Mouse (Mus musculus): ENCODE measurements around the gene Spata32. TPM values are rescaled to one million over a fixed set of nuclear protein-coding genes. Genes with fewer than 3 reads are reported as not detected.

Gene Spata32
- polyA plus RNA-seq, 1 experiment from 2014 or later: not detected

DNA sequence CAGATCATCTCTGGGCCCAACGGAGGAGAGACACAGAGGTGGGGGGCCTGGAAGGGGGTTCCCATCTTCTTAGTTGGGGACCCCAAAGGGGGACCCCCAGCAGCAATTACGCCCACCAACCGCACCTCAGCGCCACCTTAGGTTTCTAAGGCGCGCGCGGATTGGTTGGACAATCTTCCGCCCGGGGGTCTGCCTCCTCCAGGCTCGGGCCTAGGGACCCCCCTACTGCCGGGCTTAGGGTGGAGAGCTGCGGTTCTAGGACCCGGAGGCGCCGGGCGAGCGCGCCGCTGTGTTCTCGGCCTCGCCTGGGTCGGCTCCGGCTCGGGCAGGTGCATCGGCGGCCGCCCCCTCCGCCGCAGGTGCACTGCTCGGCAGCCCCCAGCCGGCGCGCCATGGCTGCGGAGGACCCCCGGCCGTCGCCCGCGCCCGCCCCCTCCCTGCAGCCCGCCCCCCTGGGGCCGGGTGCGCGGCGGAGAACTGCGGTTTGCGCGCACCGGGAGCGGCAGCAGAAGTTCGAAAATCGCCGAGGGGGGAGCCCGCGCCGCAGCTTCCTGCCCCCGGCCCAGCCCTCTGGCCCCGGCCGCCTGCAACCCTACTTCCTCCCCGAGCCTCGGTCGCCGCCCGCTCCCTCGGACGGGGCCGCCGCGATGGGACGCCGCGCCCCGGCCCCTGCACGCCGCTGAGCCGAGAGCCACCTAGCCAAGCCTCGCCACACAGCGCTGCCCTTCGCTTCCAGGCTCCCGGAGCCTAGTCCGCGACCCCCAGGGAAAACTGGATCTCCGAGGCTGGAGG lies 47.5 kb downstream of the Spata32 start, which contains the start of gene Fmnl1:
Gene Fmnl1, plus strand, starts transcription at position 614 of the 792 bp plus-strand sequence.
- no peaks in the 10 kb centered on the region for H3K36me3 ChIP-seq (ENCODE audit: insufficient read depth)
- peak within 1 kb of the TSS; percentile 55 for H3K4me3 ChIP-seq (ENCODE audit: low read depth, low read length)
- H3K4me2 ChIP-seq: peak within 1 kb of the TSS; percentile 94
- no peak within 1 kb of the TSS for H3K27ac ChIP-seq (ENCODE audit: low read depth)
- DNase-seq (peak; percentile 23), ATAC-seq (ENCODE audit: insufficient read depth) (peak; percentile 45)
- H3K4me1 ChIP-seq (ENCODE audit: insufficient read depth): no peaks in the 10 kb centered on the region
- H3K9ac ChIP-seq: peak within 1 kb of the TSS; percentile 54
- H3K27me3 ChIP-seq (ENCODE audit: insufficient read depth, low read length): peaks cover 44% of the 10 kb centered on the region
- TF ChIP-seq CTCF (IDR thresholded peaks at IDR 0.05; ENCODE audit: low read depth): no peak
- under 1% methylated on average over 70 of the region's 84 CpGs for WGBS
- H3K9me3 ChIP-seq (ENCODE audit: low read depth, low read length): no peaks in the 10 kb centered on the region

GRCm38 (mm10) chr11:103170111-103170493 lies 48.1 kb downstream of the Spata32 start:
- Histone ChIP-seq H3K27ac (ENCODE audit: low read depth) (no peak overlapping the region), H3K9me3 (ENCODE audit: low read depth, low read length) (no peaks in the 10 kb centered on the region), H3K27me3 (ENCODE audit: insufficient read depth, low read length) (peaks cover 44% of the 10 kb centered on the region), H3K36me3 (ENCODE audit: insufficient read depth) (no peaks in the 10 kb centered on the region), H3K4me1 (ENCODE audit: insufficient read depth) (no peaks in the 10 kb centered on the region), H3K4me2 (peak overlapping the region; percentile 94), H3K9ac (no peak overlapping the region), H3K4me3 (ENCODE audit: low read depth, low read length) (peak overlapping the region; percentile 55; the same call in 1 of the 2 replicates)
- no peak for DNase-seq
- WGBS: 39% methylated on average over 3 of the region's 3 CpGs
- TF ChIP-seq CTCF (IDR thresholded peaks at IDR 0.05; ENCODE audit: low read depth): no peak
- no peak for ATAC-seq (ENCODE audit: insufficient read depth)

GRCm38 (mm10) chr11:103169664-103170063 lies 48.6 kb downstream of the Spata32 start:
- H3K27me3 ChIP-seq (ENCODE audit: insufficient read depth, low read length): peaks cover 44% of the 10 kb centered on the region

GRCm38 (mm10) chr11:103168690-103169390 lies 49.4 kb downstream of the Spata32 start:
- H3K27ac ChIP-seq (ENCODE audit: low read depth): no peak overlapping the region
- peaks cover 44% of the 10 kb centered on the region for H3K27me3 ChIP-seq (ENCODE audit: insufficient read depth, low read length)
- peak; percentile 80 for DNase-seq
- H3K4me1 ChIP-seq (ENCODE audit: insufficient read depth): no peaks in the 10 kb centered on the region
- H3K9ac ChIP-seq: no peak overlapping the region
- ATAC-seq (ENCODE audit: insufficient read depth): no peak
- no peak overlapping the region for H3K4me2 ChIP-seq
- no peaks in the 10 kb centered on the region for H3K9me3 ChIP-seq (ENCODE audit: low read depth, low read length)
- no peaks in the 10 kb centered on the region for H3K36me3 ChIP-seq (ENCODE audit: insufficient read depth)
- no peak overlapping the region for H3K4me3 ChIP-seq (ENCODE audit: low read depth, low read length)
- WGBS: 23% methylated on average over 9 of the region's 9 CpGs
- TF ChIP-seq CTCF (IDR thresholded peaks at IDR 0.05; ENCODE audit: low read depth): peak; percentile 97

More at GRCm38 (mm10) chr11:103169664-103170063, 48.6 kb downstream of the Spata32 start:
- no peak for TF ChIP-seq CTCF (IDR thresholded peaks at IDR 0.05; ENCODE audit: low read depth)
- H3K9ac ChIP-seq: no peak overlapping the region
- H3K27ac ChIP-seq (ENCODE audit: low read depth): no peak overlapping the region
- DNase-seq (no peak), ATAC-seq (ENCODE audit: insufficient read depth) (no peak)
- no peak overlapping the region for H3K4me3 ChIP-seq (ENCODE audit: low read depth, low read length)
- H3K4me2 ChIP-seq: no peak overlapping the region
- H3K9me3 ChIP-seq (ENCODE audit: low read depth, low read length): no peaks in the 10 kb centered on the region
- H3K36me3 ChIP-seq (ENCODE audit: insufficient read depth): no peaks in the 10 kb centered on the region
- H3K4me1 ChIP-seq (ENCODE audit: insufficient read depth): no peaks in the 10 kb centered on the region
- WGBS: 81% methylated on average over 5 of the region's 5 CpGs

- WGBS: 19% methylated on average over 10 of the region's 10 CpGs
- H3K4me3 ChIP-seq (ENCODE audit: low read depth, low read length): no peak overlapping the region
- no peak overlapping the region for H3K9ac ChIP-seq
- H3K4me1 ChIP-seq (ENCODE audit: insufficient read depth): no peaks in the 10 kb centered on the region
- no peak for ATAC-seq (ENCODE audit: insufficient read depth)
- no peak for DNase-seq
- H3K9me3 ChIP-seq (ENCODE audit: low read depth, low read length): no peaks in the 10 kb centered on the region
- no peaks in the 10 kb centered on the region for H3K36me3 ChIP-seq (ENCODE audit: insufficient read depth)
- H3K4me2 ChIP-seq: no peak overlapping the region
- H3K27ac ChIP-seq (ENCODE audit: low read depth): no peak overlapping the region
- no peak for TF ChIP-seq CTCF (IDR thresholded peaks at IDR 0.05; ENCODE audit: low read depth)
- H3K27me3 ChIP-seq (ENCODE audit: insufficient read depth, low read length): peaks cover 6% of the 10 kb centered on the region
Observed at GRCm38 (mm10) chr11:103164391-103164790, 53.8 kb downstream of the Spata32 start.

DNA sequence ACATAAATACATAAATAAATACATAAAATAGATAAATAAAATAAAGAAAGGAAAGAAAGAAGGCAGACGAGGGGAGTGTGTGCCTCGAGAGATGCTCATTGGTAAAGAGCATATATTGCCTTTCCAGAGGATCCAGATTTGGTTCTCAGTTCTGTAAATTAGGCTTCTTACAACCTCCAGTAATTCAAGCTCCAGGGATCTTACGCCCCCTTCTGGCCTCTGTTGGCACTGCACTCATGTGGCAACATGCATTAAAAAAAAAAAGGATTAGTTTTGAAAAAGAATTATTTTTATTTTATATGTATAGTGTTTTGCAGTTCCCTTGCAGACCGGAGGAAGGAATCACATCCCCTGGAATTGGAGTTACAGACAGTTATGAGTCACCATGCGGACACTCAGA lies 56.1 kb downstream of the Spata32 start:
- peak; percentile 46 for TF ChIP-seq CTCF (IDR thresholded peaks at IDR 0.05; ENCODE audit: low read depth)
- WGBS: 87% methylated on average over 5 of the region's 5 CpGs
- no peak overlapping the region for H3K9ac ChIP-seq
- H3K27ac ChIP-seq (ENCODE audit: low read depth): no peak overlapping the region
- DNase-seq: peak; percentile 44
- no peak for ATAC-seq (ENCODE audit: insufficient read depth)
- H3K4me3 ChIP-seq (ENCODE audit: low read depth, low read length): no peak overlapping the region
- no peaks in the 10 kb centered on the region for H3K9me3 ChIP-seq (ENCODE audit: low read depth, low read length)
- no peak overlapping the region for H3K4me2 ChIP-seq
- H3K27me3 ChIP-seq (ENCODE audit: insufficient read depth, low read length): no peaks in the 10 kb centered on the region
- no peaks in the 10 kb centered on the region for H3K36me3 ChIP-seq (ENCODE audit: insufficient read depth)
- peaks cover 3% of the 10 kb centered on the region; the same call in 1 of the 2 replicates for H3K4me1 ChIP-seq (ENCODE audit: insufficient read depth)

DNA sequence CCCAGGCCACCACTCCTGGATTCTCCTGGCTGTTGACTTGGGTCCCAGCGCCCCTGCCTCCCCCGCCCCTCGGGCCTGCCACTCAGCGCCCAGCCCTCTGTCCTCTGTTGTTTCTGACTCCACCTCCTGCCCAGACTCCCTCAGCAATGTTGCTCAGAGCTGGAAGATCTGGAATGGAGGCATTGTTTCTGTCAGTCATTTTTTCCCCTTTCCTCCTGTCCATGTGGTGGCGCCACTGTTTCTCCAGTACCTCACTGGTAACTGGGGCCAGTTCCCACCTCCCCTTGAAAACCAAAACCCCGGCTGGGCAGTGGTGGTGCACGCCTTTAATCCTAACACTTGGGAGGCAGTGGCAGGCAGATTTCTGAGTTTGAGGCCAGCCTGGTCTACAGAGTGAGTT lies 56.8 kb downstream of the Spata32 start:
- DNase-seq (no peak), ATAC-seq (ENCODE audit: insufficient read depth) (no peak)
- WGBS: 67% methylated on average over 7 of the region's 7 CpGs
- no peaks in the 10 kb centered on the region for H3K27me3 ChIP-seq (ENCODE audit: insufficient read depth, low read length)
- no peak overlapping the region for H3K4me3 ChIP-seq (ENCODE audit: low read depth, low read length)
- H3K27ac ChIP-seq (ENCODE audit: low read depth): no peak overlapping the region
- TF ChIP-seq CTCF (IDR thresholded peaks at IDR 0.05; ENCODE audit: low read depth): no peak
- H3K9me3 ChIP-seq (ENCODE audit: low read depth, low read length): no peaks in the 10 kb centered on the region
- peaks cover 3% of the 10 kb centered on the region; the same call in 1 of the 2 replicates for H3K4me1 ChIP-seq (ENCODE audit: insufficient read depth)
- H3K36me3 ChIP-seq (ENCODE audit: insufficient read depth): no peaks in the 10 kb centered on the region
- H3K4me2 ChIP-seq: no peak overlapping the region
- no peak overlapping the region for H3K9ac ChIP-seq
